Mouse (Mus musculus) heart, embryonic 12.5 days (tissue): ENCODE data around the gene Dennd6a. TPM values are rescaled to one million over a fixed set of nuclear protein-coding genes. Genes with fewer than 3 reads are reported as not detected.

Experiments
- ATAC-seq: fragments of 200-750 bp; cut with Nextera tagmentation; 2 replicates; pipeline ENCODE4 v1.8.0; 2017; ENCODE audit warnings: moderate TSS enrichment, moderate library complexity; ENCODE audit not compliant: insufficient number of reproducible peaks, low FRiP score
- H3K27ac ChIP-seq: fragments of 300-500 bp; sonication (generic); 2 replicates; pipeline ENCODE4 v1.5.1; 2016; ENCODE audit warnings: mild to moderate bottlenecking, moderate library complexity; ENCODE audit not compliant: poor library complexity, severe bottlenecking
- H3K27me3 ChIP-seq: fragments of 300-500 bp; sonication (generic); replicated peaks from 2 replicates; pipeline ENCODE4 v1.6.1; 2016; ENCODE audit warnings: mild to moderate bottlenecking, moderate library complexity
- H3K36me3 ChIP-seq: fragments of 300-500 bp; sonication (generic); 2 replicates; pipeline ENCODE4 v1.6.1; 2016; ENCODE audit warnings: mild to moderate bottlenecking, moderate library complexity
- H3K4me1 ChIP-seq: fragments of 300-500 bp; sonication (generic); replicated peaks from 2 replicates; pipeline ENCODE4 v1.6.1; 2016; ENCODE audit warnings: mild to moderate bottlenecking
- H3K4me2 ChIP-seq: fragments of 300-500 bp; sonication (generic); 2 replicates; pipeline ENCODE4 v1.6.1; 2016; ENCODE audit warnings: mild to moderate bottlenecking, moderate library complexity
- H3K4me3 ChIP-seq: fragments of 300-500 bp; sonication (generic); 2 replicates; pipeline ENCODE4 v1.5.1; 2016; ENCODE audit warnings: mild to moderate bottlenecking
- H3K9ac ChIP-seq: fragments of 300-500 bp; sonication (generic); 2 replicates; pipeline ENCODE4 v1.6.1; 2016; ENCODE audit warnings: mild to moderate bottlenecking, moderate library complexity
- H3K9me3 ChIP-seq: fragments of 300-500 bp; sonication (generic); replicated peaks from 2 replicates; pipeline ENCODE4 v1.6.1; 2016; ENCODE audit warnings: mild to moderate bottlenecking, moderate library complexity
- WGBS: fragments of 180-500 bp; shearing (Covaris S2); methylation state at CpG from one replicate; pipeline ENCODE4 v1.1.7; 2016; 5-methylcytosine and 5-hydroxymethylcytosine counted together
- polyA plus RNA-seq: library from polyadenylated mRNA; unstranded; fragments of >200 nt; fragmentation: Nextera tagmentation; extraction: Ambion mirVana; gene quantifications from 2 replicates; pipeline ENCODE4 v1.2.1, GENCODE M21; 2016

Gene Dennd6a
- polyA plus RNA-seq, 1 experiment from 2014 or later = 27.5 TPM

GRCm38 (mm10) chr14:26609674-26610073, 36.0 kb downstream of the Dennd6a start:
- no peaks in the 10 kb centered on the region for H3K4me1 ChIP-seq
- no peak overlapping the region for H3K4me2 ChIP-seq
- H3K27me3 ChIP-seq = no peaks in the 10 kb centered on the region
- H3K9ac ChIP-seq = no peak overlapping the region
- H3K9me3 ChIP-seq = no peaks in the 10 kb centered on the region
- H3K27ac ChIP-seq = no peak overlapping the region
- ATAC-seq = no peak
- 97% methylated on average over 1 of the region's 1 CpGs for WGBS
- no peak overlapping the region for H3K4me3 ChIP-seq
- H3K36me3 ChIP-seq = peaks cover 69% of the 10 kb centered on the region

- WGBS = 88% methylated on average over 4 of the region's 4 CpGs
- H3K36me3 ChIP-seq = peaks cover 69% of the 10 kb centered on the region
These were observed 37.0 kb downstream of the Dennd6a start for GRCm38 (mm10) chr14:26610689-26611088.

GRCm38 (mm10) chr14:26625301-26625700, 51.6 kb downstream of the Dennd6a start:
- no peak for ATAC-seq
- Histone ChIP-seq H3K27me3 (no peaks in the 10 kb centered on the region), H3K27ac (no peak overlapping the region), H3K4me2 (no peak overlapping the region), H3K4me1 (no peaks in the 10 kb centered on the region), H3K9ac (no peak overlapping the region), H3K36me3 (peaks cover 74% of the 10 kb centered on the region), H3K9me3 (no peaks in the 10 kb centered on the region), H3K4me3 (no peak overlapping the region)
- WGBS = 74% methylated on average over 4 of the region's 4 CpGs

More at GRCm38 (mm10) chr14:26610689-26611088, 37.0 kb downstream of the Dennd6a start:
- no peak overlapping the region for H3K27ac ChIP-seq
- H3K9ac ChIP-seq = no peak overlapping the region
- H3K27me3 ChIP-seq = no peaks in the 10 kb centered on the region
- no peak overlapping the region for H3K4me2 ChIP-seq
- no peak for ATAC-seq
- no peak overlapping the region for H3K4me3 ChIP-seq
- H3K4me1 ChIP-seq = no peaks in the 10 kb centered on the region
- H3K9me3 ChIP-seq = no peaks in the 10 kb centered on the region

GRCm38 (mm10) chr14:26626605-26627140, 53.0 kb downstream of the Dennd6a start:
- WGBS = 85% methylated on average over 5 of the region's 5 CpGs
- Histone ChIP-seq H3K4me1 (no peaks in the 10 kb centered on the region), H3K9me3 (no peaks in the 10 kb centered on the region), H3K4me2 (no peak overlapping the region), H3K9ac (no peak overlapping the region), H3K4me3 (no peak overlapping the region), H3K27me3 (no peaks in the 10 kb centered on the region), H3K36me3 (peaks cover 68% of the 10 kb centered on the region), H3K27ac (no peak overlapping the region)
- ATAC-seq = no peak

- no peaks in the 10 kb centered on the region for H3K9me3 ChIP-seq
- H3K9ac ChIP-seq = peak overlapping the region; percentile 66
- H3K4me2 ChIP-seq = peak overlapping the region; percentile 58
- ATAC-seq = peak; percentile 10; the same call in 1 of the 2 replicates
- peak overlapping the region; percentile 88 for H3K4me3 ChIP-seq
- 22% methylated on average over 17 of the region's 17 CpGs for WGBS
- no peaks in the 10 kb centered on the region for H3K27me3 ChIP-seq
- H3K4me1 ChIP-seq = 0 out of 2 replicates have a peak, but pooled peaks cover 7% of the 10 kb centered on the region
- peak overlapping the region; percentile 96 for H3K27ac ChIP-seq
- peaks cover 8% of the 10 kb centered on the region; the same call in 1 of the 2 replicates for H3K36me3 ChIP-seq
These were observed 63.6 kb downstream of the Dennd6a start for GRCm38 (mm10) chr14:26637025-26637850.

- Histone ChIP-seq H3K27me3 (no peaks in the 10 kb centered on the region), H3K4me2 (peak within 1 kb of the TSS; percentile 68), H3K4me3 (peak within 1 kb of the TSS; percentile 88), H3K4me1 (peaks cover 9% of the 10 kb centered on the region; the same call in 1 of the 2 replicates), H3K27ac (peak within 1 kb of the TSS; percentile 96), H3K9ac (peak within 1 kb of the TSS; percentile 97), H3K36me3 (0 out of 2 replicates have a peak, but pooled peaks cover 5% of the 10 kb centered on the region), H3K9me3 (no peaks in the 10 kb centered on the region)
- ATAC-seq = peak; percentile 98
- under 1% methylated on average over 83 of the region's 83 CpGs for WGBS
These were observed 64.4 kb downstream of the Dennd6a start, which contains the start of gene Arf4 for GRCm38 (mm10) chr14:26637851-26638707. Gene Arf4, plus strand, starts transcription at chr14:26638074.

- Histone ChIP-seq H3K4me2 (peak overlapping the region; percentile 68), H3K4me3 (peak overlapping the region; percentile 88), H3K36me3 (0 out of 2 replicates have a peak, but pooled peaks cover 5% of the 10 kb centered on the region), H3K9me3 (no peaks in the 10 kb centered on the region), H3K4me1 (peaks cover 10% of the 10 kb centered on the region; the same call in 1 of the 2 replicates), H3K27me3 (no peaks in the 10 kb centered on the region), H3K27ac (peak overlapping the region; percentile 96), H3K9ac (peak overlapping the region; percentile 97)
- 0% methylated on average over 16 of the region's 16 CpGs for WGBS
- peak; percentile 55 for ATAC-seq
These were observed 65.0 kb downstream of the Dennd6a start for GRCm38 (mm10) chr14:26638708-26639084.

- H3K4me2 ChIP-seq = peak overlapping the region; percentile 68
- 0 out of 2 replicates have a peak, but pooled peaks cover 5% of the 10 kb centered on the region for H3K36me3 ChIP-seq
- H3K9me3 ChIP-seq = no peaks in the 10 kb centered on the region
- peak overlapping the region; percentile 97 for H3K9ac ChIP-seq
- WGBS = 6% methylated on average over 11 of the region's 11 CpGs
- peak overlapping the region; percentile 96; the same call in 1 of the 2 replicates for H3K27ac ChIP-seq
- peak overlapping the region; percentile 88 for H3K4me3 ChIP-seq
- ATAC-seq = no peak
- peaks cover 10% of the 10 kb centered on the region; the same call in 1 of the 2 replicates for H3K4me1 ChIP-seq
- no peaks in the 10 kb centered on the region for H3K27me3 ChIP-seq
These were observed 65.6 kb downstream of the Dennd6a start for GRCm38 (mm10) chr14:26639251-26639650.

- ATAC-seq = no peak
- 55% methylated on average over 2 of the region's 2 CpGs for WGBS
- no peaks in the 10 kb centered on the region for H3K27me3 ChIP-seq
- H3K36me3 ChIP-seq = 0 out of 2 replicates have a peak, but pooled peaks cover 5% of the 10 kb centered on the region
- no peak overlapping the region for H3K27ac ChIP-seq
- H3K9me3 ChIP-seq = no peaks in the 10 kb centered on the region
- peak overlapping the region; percentile 68 for H3K9ac ChIP-seq
- H3K4me3 ChIP-seq = peak overlapping the region; percentile 88
- peaks cover 10% of the 10 kb centered on the region; the same call in 1 of the 2 replicates for H3K4me1 ChIP-seq
- H3K4me2 ChIP-seq = peak overlapping the region; percentile 68
These were observed 66.3 kb downstream of the Dennd6a start for GRCm38 (mm10) chr14:26639961-26640360.

- Histone ChIP-seq H3K27ac (no peak overlapping the region), H3K36me3 (peaks cover 15% of the 10 kb centered on the region), H3K4me1 (peaks cover 19% of the 10 kb centered on the region), H3K9me3 (no peaks in the 10 kb centered on the region), H3K4me3 (no peak overlapping the region), H3K27me3 (no peaks in the 10 kb centered on the region), H3K9ac (no peak overlapping the region), H3K4me2 (no peak overlapping the region)
- ATAC-seq = no peak
- 49% methylated on average over 3 of the region's 3 CpGs for WGBS
These were observed 69.5 kb downstream of the Dennd6a start for GRCm38 (mm10) chr14:26643006-26643624.
